ENCODE assay signal across 8 mouse cellular contexts in the genomic region with DNA sequence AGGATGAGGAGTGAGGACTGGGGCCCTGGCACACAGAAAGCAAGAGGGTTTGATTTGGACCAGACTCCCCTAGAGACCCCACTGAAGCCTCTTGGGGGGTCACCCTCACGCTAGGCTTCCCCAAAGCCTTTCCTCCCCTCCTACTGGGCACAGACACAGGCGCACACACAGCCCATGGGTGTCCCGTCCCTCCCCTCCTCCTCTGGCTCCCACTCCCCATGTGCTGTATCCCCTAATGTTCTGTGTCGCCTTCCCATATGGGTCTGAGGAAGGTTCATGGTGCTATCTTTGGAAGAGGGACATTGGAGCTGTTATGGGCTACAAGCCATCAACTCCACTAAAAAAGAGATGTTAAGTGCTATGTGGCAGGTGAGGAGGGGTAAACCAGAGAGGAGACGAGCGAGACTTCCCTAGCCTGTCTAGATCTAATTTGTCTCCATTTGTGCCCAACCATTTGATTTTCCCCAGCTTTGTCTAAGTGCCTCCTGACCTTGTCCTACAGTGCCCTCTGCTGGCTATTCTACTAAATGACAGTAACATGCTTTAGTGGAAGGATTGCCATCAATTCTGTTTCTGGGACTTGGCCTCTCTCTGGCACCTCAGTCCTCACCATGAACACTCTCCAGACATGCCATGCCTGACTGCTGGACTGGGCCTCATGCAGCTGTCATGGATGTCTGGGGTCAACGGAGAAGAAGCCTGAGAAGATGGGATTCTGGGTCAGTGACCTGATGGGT. TPM values are rescaled to one million over a fixed set of nuclear protein-coding genes. Genes with fewer than 3 reads are reported as not detected.
A peak's percentile ranks its signal among the peaks of the same experiment; 100 is the strongest.
DNase-seq lines count a peak whose midpoint lies in the region; ATAC-seq lines count a peak whose summit lies in the region.

No protein-coding gene starts in this region.

- no peaks in the 10 kb centered on the region for H3K9me3 ChIP-seq in heart, embryonic 12.5 days (replicated peaks)

- H3K36me3 ChIP-seq in heart, embryonic 12.5 days = no peaks in the 10 kb centered on the region

- WGBS in heart, embryonic 12.5 days = 35% methylated on average over 7 of the region's 7 CpGs

- peak; percentile 89 for DNase-seq in heart, adult 11 months
- DNase-seq in cerebellum, adult 18-20 months = peak; percentile 69 to 76
- peak; percentile 87 for DNase-seq in forelimb bud, embryonic 11.5 days (ENCODE audit: low read depth, low spot score)
- DNase-seq in left cerebral cortex, postnatal 10 days (ENCODE audit: extremely low spot score in 1 of 2, low spot score in 2 of 2) = peak; percentile 60 to 83
- DNase-seq in right cerebral cortex, postnatal 4 days = peak; percentile 53

- intact Hi-C loops in left cerebral cortex, postnatal 10 days (cut with DNase I) = loop anchor here (2.0 to 10.0 kb wide), 4 partner anchors 56 to 394 kb away; a partner anchor contains a TSS

- no peak overlapping the region for H3K4me2 ChIP-seq in heart, embryonic 12.5 days

- no peak overlapping the region for H3K27ac ChIP-seq in heart, embryonic 12.5 days (ENCODE audit: poor library complexity, severe bottlenecking)

- ATAC-seq in heart, embryonic 12.5 days (ENCODE audit: insufficient number of reproducible peaks, low FRiP score) = no peak; the same call in 1 of the 2 replicates
- ATAC-seq in inflammation-experienced regulatory T-cells, adult 6 months = peak; percentile 89
- peak; percentile 87 for ATAC-seq in megakaryocyte progenitor cell, adult 5-6 weeks (replicated peaks; ENCODE audit: poor library complexity)

- H3K9ac ChIP-seq in heart, embryonic 12.5 days = no peak overlapping the region

- H3K27me3 ChIP-seq in heart, embryonic 12.5 days (replicated peaks) = no peaks in the 10 kb centered on the region

- H3K4me1 ChIP-seq in heart, embryonic 12.5 days (replicated peaks) = no peaks in the 10 kb centered on the region

- H3K4me3 ChIP-seq in heart, embryonic 12.5 days = no peak overlapping the region

RNA-seq across cellular contexts. Expression of a gene that starts 38.4 kb away (rescaled TPM):
- 47.3 and 51.6 TPM in 2 replicates for polyA plus RNA-seq in heart, embryonic 12.5 days (2016; fragmentation: Nextera tagmentation; extraction: Ambion mirVana)
- polyA plus RNA-seq in inflammation-experienced regulatory T-cells, adult 6 months (2017; shearing (Covaris generic)) = 10 to 100 TPM in 1 of 3 experiments, 1 to 10 TPM in 2; 3.2 to 46.2 (median 5.8) TPM
- 1 to 10 TPM; 2.6 to 2.7 TPM for total RNA-seq in left cerebral cortex, postnatal 10 days (2021)
- 89.0 and 91.6 TPM in 2 replicates for total RNA-seq in megakaryocyte progenitor cell, adult 5-6 weeks (2015)
- 58.9 and 59.7 TPM in 2 replicates for total RNA-seq in megakaryocyte progenitor cell, adult 5-6 weeks (2017)

RNA-seq across cellular contexts. Expression of a gene that starts 51.1 kb away (rescaled TPM):
- polyA plus RNA-seq in heart, embryonic 12.5 days (2016; fragmentation: Nextera tagmentation; extraction: Ambion mirVana) = not detected in 2 replicates
- under 1 TPM in 1 of 3 experiments, not detected in 2; 0.17 TPM for polyA plus RNA-seq in inflammation-experienced regulatory T-cells, adult 6 months (2017; shearing (Covaris generic))
- under 1 TPM; 0.49 to 0.57 TPM for total RNA-seq in left cerebral cortex, postnatal 10 days (2021)
- not detected in 2 replicates for total RNA-seq in megakaryocyte progenitor cell, adult 5-6 weeks (2015)
- total RNA-seq in megakaryocyte progenitor cell, adult 5-6 weeks (2017) = not detected in 2 replicates

Comparison
In these comparisons a context has a peak if more than half of its experiments do, and no peak if none do; other contexts are left out.
1. RNA of a gene that starts 38.4 kb away (total RNA-seq): 58.9 to 91.6 TPM in megakaryocyte progenitor cell, adult 5-6 weeks; 2.6 to 2.7 TPM in left cerebral cortex, postnatal 10 days; every median in the first group is over 10 times any median in the second.
2. Peak in every context shown above with its lines, with median percentiles within 50 percentile points of each other: DNase-seq.